Mouse (Mus musculus): ENCODE data around the gene Rngtt.
A peak's percentile ranks its signal among the peaks of the same experiment; 100 is the strongest.
"Not testable (repeated sequence)": the region's sequence is repeated elsewhere in the genome, so short reads cannot be mapped to it uniquely, and the experiment has no call there.

The Rngtt gene

GRCm38 (mm10) chr4:33309764-33310757 is at the start of gene Rngtt:
Rngtt (plus strand) TSS chr4:33310311.
- DNase-seq (ENCODE audit: low read depth in 1 of 2, low spot score in 2 of 2), result peak; percentile 86 to 95

- DNase-seq (ENCODE audit: low read depth in 1 of 2, low spot score in 2 of 2), result no peak
Observed at GRCm38 (mm10) chr4:33260311-33260710, 49.8 kb upstream of the Rngtt start.

- DNase-seq (ENCODE audit: low read depth in 1 of 2, low spot score in 2 of 2), result no peak
Observed at GRCm38 (mm10) chr4:33261311-33261753, 48.8 kb upstream of the Rngtt start.

- DNase-seq (ENCODE audit: low read depth in 1 of 2, low spot score in 2 of 2), result no peak
Observed at GRCm38 (mm10) chr4:33262897-33263296, 47.2 kb upstream of the Rngtt start.

- DNase-seq (ENCODE audit: low read depth in 1 of 2, low spot score in 2 of 2), result no peak
Observed at GRCm38 (mm10) chr4:33264979-33265726, 45.0 kb upstream of the Rngtt start.

- no peak for DNase-seq (ENCODE audit: low read depth in 1 of 2, low spot score in 2 of 2)
Observed at GRCm38 (mm10) chr4:33270386-33271314, 39.5 kb upstream of the Rngtt start.

GRCm38 (mm10) chr4:33273437-33273836 is 36.7 kb upstream of the Rngtt start:
- no peak for DNase-seq (ENCODE audit: low read depth in 1 of 2, low spot score in 2 of 2)

- no peak for DNase-seq (ENCODE audit: low read depth in 1 of 2, low spot score in 2 of 2)
Observed at GRCm38 (mm10) chr4:33281891-33282685, 28.0 kb upstream of the Rngtt start.

- no peak for DNase-seq (ENCODE audit: low read depth in 1 of 2, low spot score in 2 of 2)
Observed at GRCm38 (mm10) chr4:33284083-33284880, 25.8 kb upstream of the Rngtt start.

- no peak for DNase-seq (ENCODE audit: low read depth in 1 of 2, low spot score in 2 of 2)
Observed at GRCm38 (mm10) chr4:33285448-33285847, 24.7 kb upstream of the Rngtt start.

- no peak for DNase-seq (ENCODE audit: low read depth in 1 of 2, low spot score in 2 of 2)
Observed at GRCm38 (mm10) chr4:33289106-33289650, 20.9 kb upstream of the Rngtt start.

- no peak for DNase-seq (ENCODE audit: low read depth in 1 of 2, low spot score in 2 of 2)
Observed at GRCm38 (mm10) chr4:33290002-33290401, 20.1 kb upstream of the Rngtt start, which contains the start of gene Pnrc1. Pnrc1 (minus strand) TSS chr4:33290163.

- no peak for DNase-seq (ENCODE audit: low read depth in 1 of 2, low spot score in 2 of 2)
Observed at GRCm38 (mm10) chr4:33290878-33291277, 19.2 kb upstream of the Rngtt start.

- peak in 1 of 2 experiments; percentile 61 for DNase-seq (ENCODE audit: low read depth in 1 of 2, low spot score in 2 of 2)
Observed at GRCm38 (mm10) chr4:33292409-33293370, 17.4 kb upstream of the Rngtt start.

GRCm38 (mm10) chr4:33300891-33301665 is 9.0 kb upstream of the Rngtt start:
- DNase-seq (ENCODE audit: low read depth in 1 of 2, low spot score in 2 of 2), result not testable (repeated sequence)

- no peak for DNase-seq (ENCODE audit: low read depth in 1 of 2, low spot score in 2 of 2)
Observed at GRCm38 (mm10) chr4:33303057-33303456, 7.1 kb upstream of the Rngtt start.

GRCm38 (mm10) chr4:33307146-33307545 is 3.0 kb upstream of the Rngtt start:
- no peak for DNase-seq (ENCODE audit: low read depth in 1 of 2, low spot score in 2 of 2)

Data from monocyte, adult 2 months (primary cell).